Mouse (Mus musculus) left cerebral cortex, adult 2 months (tissue): ENCODE measurements around the gene Mllt10. TPM values are rescaled to one million over a fixed set of nuclear protein-coding genes. Genes with fewer than 3 reads are reported as not detected.
A peak's percentile ranks its signal among the peaks of the same experiment; 100 is the strongest.

ENCODE experiments used
- DNase-seq, 2 experiments: peaks; one replicate each; pipeline ENCODE4 v3.0.0; 2021 to 2022; ENCODE audit warnings: low spot score in 2 of 2, mixed read lengths in 1 of 2; ENCODE audit errors: extremely low spot score in 1 of 2
- H3K27ac ChIP-seq: fragments of 200-600 bp; 2 replicates; pipeline ENCODE4 v1.8.1; 2022
- H3K4me3 ChIP-seq: fragments of 200-600 bp; 2 replicates; pipeline ENCODE4 v1.8.1; 2022
- CTCF ChIP-seq: fragments of 200-600 bp; IDR thresholded peaks from 2 replicates; pipeline ENCODE4 v1.8.1; 2022; ENCODE audit warnings: antibody characterized with exemption, mild to moderate bottlenecking, moderate library complexity
- intact Hi-C: fragments of 180-260 bp; cut with DNase I; formaldehyde crosslinking; loops from one replicate; pipeline ENCODE4 v1.15.1; 2025
- total RNA-seq, 2 experiments: library from RNA; stranded (reverse); gene quantifications; 2 replicates each; pipeline ENCODE4 v1.2.3; 2021

The Mllt10 gene
- total RNA-seq, 2 experiments from 2014 or later, result 51.6 to 52.1 TPM

DNA sequence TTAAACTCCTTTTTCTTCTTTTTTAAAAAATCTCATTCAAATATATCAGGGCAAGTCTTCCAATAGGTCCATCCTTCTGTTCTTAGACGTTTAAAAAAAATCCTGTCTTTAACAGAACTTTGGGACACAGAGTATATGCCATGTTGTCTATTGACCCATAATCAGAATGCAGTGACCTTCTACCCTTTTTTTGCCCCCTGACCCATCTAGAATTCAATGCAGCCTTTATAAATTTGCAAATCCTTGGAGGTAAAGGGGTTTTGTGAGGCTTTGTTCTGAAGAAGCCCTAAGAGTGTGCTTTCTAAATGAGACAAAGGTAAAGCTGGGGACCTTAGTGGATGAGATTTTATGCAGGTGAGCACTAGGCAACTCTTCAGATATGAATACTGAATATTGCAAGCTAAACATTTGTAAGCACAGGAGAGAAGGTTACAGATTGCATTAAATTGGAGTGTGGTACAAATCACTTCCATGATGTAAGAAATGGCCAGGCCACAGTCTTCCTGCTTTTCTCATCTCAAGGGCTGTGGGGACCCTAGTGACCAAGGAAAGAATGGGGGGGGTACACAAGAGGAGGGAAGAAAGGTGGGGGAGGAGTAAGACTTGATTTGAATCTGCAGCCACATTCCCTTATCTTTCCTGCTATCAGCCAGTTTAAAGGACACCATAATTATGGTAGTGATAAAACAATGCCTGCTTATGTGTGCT, 1.6 kb upstream of the Mllt10 start:
- Histone ChIP-seq H3K4me3 (no peak overlapping the region), H3K27ac (no peak overlapping the region)
- TF ChIP-seq CTCF, result no peak
- intact Hi-C loops, result loop anchor here (10.0 kb wide), 1 partner anchor 941 kb away; the partner anchor contains the start of genes 4930426L09Rik and Pip4k2a
- DNase-seq, result no peak

DNA sequence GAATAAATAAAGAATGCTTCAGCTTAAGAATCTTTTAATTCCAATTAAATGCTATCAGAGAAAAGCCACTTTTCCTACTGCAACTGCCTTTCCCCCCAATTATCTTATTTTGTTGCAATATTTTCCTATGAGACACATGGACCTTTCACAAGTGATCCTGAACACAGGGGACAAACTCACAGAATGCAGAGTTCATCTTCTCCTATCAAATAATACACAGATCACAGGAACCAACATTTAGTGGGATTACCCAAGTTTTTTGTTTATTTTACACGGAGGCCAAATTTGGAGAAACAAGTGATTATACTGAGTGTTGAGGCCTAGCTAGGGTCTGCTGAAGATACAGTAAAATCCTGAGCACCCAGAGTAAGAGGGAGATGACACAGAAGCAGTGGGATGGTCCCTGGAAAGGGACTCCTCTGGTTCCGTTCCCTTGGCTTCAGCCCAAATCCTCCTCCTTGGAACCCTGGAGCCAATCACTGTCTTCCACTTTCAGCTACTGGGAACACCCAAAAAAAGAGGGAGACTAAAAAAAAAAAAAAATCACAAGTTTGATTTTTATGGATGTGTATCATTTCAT, 996 bp upstream of the Mllt10 start:
- no peak overlapping the region for H3K27ac ChIP-seq
- H3K4me3 ChIP-seq, result no peak overlapping the region
- no peak for DNase-seq
- intact Hi-C loops, result loop anchor here (10.0 kb wide), 1 partner anchor 941 kb away; the partner anchor contains the start of genes 4930426L09Rik and Pip4k2a
- TF ChIP-seq CTCF, result no peak

DNA sequence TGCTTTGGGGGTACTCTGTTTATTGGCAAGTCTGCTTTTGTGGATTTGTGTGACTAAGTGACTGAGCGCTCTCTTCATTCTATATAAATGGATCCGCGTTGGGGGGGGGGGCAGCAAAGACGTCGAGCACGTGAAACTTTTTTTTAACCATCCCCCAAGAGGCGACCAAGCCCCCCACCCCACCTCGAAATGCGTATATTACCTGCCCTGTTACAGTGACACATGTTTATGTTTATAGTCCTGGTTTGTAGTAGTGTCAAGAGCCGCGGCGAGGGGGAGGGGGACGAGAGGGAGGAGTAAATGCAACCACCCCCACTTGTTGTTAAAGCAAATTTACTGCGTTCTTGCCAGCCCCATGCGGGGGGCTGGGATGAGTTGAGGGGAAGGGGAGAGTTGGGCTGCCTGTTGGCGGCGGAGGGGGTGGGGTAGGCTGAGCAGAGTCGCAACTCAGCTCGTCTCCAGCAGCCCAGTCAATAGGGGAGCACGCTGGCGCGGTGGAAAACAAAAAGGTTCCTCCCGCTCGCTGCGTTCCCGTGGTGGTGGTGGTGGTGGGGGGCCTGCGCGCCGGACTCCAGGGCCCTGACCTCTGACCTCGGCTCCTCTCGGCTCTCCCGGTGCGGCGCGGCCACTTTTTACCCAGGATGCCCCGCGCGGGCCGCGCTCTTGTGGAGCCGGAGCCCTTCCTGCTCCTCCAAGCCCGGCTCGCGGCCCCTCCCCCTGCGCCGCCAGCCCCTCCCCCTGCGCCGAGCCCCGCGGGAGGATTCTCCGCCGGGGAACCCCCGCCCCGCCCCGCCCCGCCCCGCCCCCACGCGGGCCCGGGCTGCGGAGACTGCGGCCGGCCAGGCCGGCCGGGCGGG, 1.1 kb downstream of the Mllt10 start:
- no peak for TF ChIP-seq CTCF
- peak; percentile 87 to 92 for DNase-seq
- intact Hi-C loops, result loop anchor here (1.0 to 10.0 kb wide), 2 partner anchors 8 to 939 kb away; partner anchors contain the start of genes 4930426L09Rik and Pip4k2a
- Histone ChIP-seq H3K4me3 (peak overlapping the region; percentile 69), H3K27ac (peak overlapping the region; percentile 91)

DNA sequence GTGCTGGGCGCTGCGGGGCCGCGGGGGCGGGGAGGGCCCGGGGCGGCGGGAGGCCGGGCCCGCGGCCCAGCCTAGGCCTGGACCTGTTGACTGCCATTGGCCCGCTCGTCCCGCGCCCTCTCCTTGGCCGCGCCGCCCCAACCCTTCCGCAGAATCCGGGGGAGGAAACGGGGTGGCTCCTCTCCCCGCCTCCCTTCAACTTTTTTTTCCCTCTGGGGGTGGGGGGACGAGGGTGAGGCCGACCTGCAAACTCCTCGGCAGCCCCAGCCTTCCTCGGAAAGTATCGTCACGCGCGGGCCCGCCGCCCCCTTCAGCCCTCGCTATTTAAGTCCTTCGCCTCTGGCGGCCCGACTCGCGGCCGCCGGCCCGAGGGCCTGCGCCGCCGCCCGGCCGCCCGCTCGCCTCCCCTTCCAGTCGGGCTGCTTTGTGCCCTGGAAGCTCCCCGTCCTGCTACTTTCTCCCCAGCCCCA, 1.8 kb downstream of the Mllt10 start:
- intact Hi-C loops, result loop anchor here (1.0 to 10.0 kb wide), 2 partner anchors 7 to 938 kb away; partner anchors contain the start of genes 4930426L09Rik and Pip4k2a
- H3K4me3 ChIP-seq, result peak overlapping the region; percentile 66
- TF ChIP-seq CTCF, result no peak; the same call in 1 of the 2 replicates
- H3K27ac ChIP-seq, result peak overlapping the region; percentile 96
- peak; percentile 76 to 88 for DNase-seq

DNA sequence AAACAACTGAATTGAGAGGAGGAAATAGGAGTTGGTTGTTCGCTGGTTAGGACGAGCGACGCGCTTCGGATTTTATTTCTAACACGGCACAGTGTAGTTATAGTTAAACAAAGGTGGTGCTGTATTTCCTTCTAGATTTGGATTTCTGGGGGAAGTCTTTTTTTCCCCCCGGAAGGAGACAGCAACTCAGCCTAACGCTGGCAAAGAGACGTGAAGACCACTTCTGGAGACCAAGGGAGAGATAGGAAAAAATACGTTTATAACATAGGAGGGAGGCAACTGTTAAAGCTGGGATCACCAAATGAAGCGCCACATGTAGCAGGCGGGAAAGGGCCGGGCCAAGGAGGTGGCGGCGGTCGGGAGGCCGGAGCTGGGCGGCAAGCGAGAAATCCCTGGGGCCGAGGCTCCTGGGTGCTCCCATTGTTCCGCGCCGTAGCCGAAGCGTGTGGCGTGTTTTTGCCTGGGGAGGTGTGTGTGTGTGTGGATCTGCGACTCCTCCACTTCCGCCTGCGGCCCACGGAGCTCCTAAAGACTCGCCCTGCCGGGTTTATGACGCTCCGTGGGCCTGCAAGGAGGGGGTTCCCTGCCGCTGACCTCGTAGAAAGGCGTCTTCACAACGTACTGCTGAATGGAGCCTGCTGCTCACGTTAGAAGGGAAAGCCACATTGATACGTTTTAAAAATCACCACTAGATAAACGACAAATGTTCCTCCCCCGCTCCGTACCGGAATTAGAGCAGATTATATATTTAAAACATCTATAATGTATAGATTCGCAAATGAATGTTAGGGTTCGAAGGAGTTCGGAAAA, 2.5 kb downstream of the Mllt10 start:
- intact Hi-C loops, result loop anchor here (10.0 kb wide), 1 partner anchor 937 kb away; the partner anchor contains the start of genes 4930426L09Rik and Pip4k2a
- Histone ChIP-seq H3K4me3 (peak overlapping the region; percentile 66), H3K27ac (peak overlapping the region; percentile 96)
- peak; percentile 60 to 66 for DNase-seq
- TF ChIP-seq CTCF, result no peak; the same call in 1 of the 2 replicates

- Histone ChIP-seq H3K4me3 (peak overlapping the region; percentile 66), H3K27ac (peak overlapping the region; percentile 96)
- DNase-seq, result no peak
- no peak for TF ChIP-seq CTCF
- intact Hi-C loops, result loop anchor here (10.0 kb wide), 1 partner anchor 937 kb away; the partner anchor contains the start of genes 4930426L09Rik and Pip4k2a
These were observed 3.2 kb downstream of the Mllt10 start for GRCm38 (mm10) chr2:18058146-18058708.

- no peak overlapping the region for H3K4me3 ChIP-seq
- no peak for DNase-seq
- intact Hi-C loops, result loop anchor here (10.0 kb wide), 1 partner anchor 936 kb away; the partner anchor contains the start of genes 4930426L09Rik and Pip4k2a
- TF ChIP-seq CTCF, result no peak
- no peak overlapping the region for H3K27ac ChIP-seq
These were observed 4.0 kb downstream of the Mllt10 start for GRCm38 (mm10) chr2:18059063-18059462.

DNA sequence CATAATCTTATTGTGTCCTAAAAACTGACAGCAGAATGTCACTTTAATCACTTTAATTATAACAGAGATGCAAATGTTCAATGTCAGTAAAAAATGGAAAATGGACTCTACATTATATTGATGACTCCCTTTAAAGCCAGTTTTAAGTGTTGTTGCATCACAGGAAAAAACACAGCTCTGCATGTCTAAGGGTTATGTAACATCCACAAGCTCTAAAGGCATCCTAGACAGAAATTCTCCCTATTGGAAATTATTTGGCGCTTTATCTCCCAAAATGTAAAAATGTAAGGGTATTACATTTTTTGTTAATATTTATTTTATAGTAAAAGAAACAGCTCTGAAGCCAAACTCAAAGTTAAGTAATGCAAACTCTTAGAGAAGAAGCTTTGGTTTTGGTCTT, 4.9 kb downstream of the Mllt10 start:
- no peak for TF ChIP-seq CTCF
- Histone ChIP-seq H3K27ac (no peak overlapping the region), H3K4me3 (no peak overlapping the region)
- DNase-seq, result no peak
- intact Hi-C loops, result loop anchor here (5.0 to 10.0 kb wide), 4 partner anchors 33 to 935 kb away; partner anchors contain the start of genes 4930426L09Rik, Bmi1 and Pip4k2a

GRCm38 (mm10) chr2:18060396-18060795, 5.4 kb downstream of the Mllt10 start:
- no peak for DNase-seq
- intact Hi-C loops, result loop anchor here (5.0 kb wide), 3 partner anchors 33 to 638 kb away; partner anchors contain the start of gene Bmi1
- TF ChIP-seq CTCF, result no peak
- H3K4me3 ChIP-seq, result no peak overlapping the region
- H3K27ac ChIP-seq, result no peak overlapping the region

GRCm38 (mm10) chr2:18063763-18064251, 8.8 kb downstream of the Mllt10 start:
- intact Hi-C loops, result loop anchor here (1.0 to 5.0 kb wide), 4 partner anchors 8 to 642 kb away; partner anchors contain the start of gene Bmi1

More at GRCm38 (mm10) chr2:18063763-18064251, 8.8 kb downstream of the Mllt10 start:
- Histone ChIP-seq H3K4me3 (peak overlapping the region; percentile 92), H3K27ac (peak overlapping the region; percentile 97)
- peak in 1 of 2 experiments; percentile 47 for DNase-seq
- peak; percentile 18 for TF ChIP-seq CTCF
